Mouse (Mus musculus): ENCODE measurements around the gene Acvr1.

DNA sequence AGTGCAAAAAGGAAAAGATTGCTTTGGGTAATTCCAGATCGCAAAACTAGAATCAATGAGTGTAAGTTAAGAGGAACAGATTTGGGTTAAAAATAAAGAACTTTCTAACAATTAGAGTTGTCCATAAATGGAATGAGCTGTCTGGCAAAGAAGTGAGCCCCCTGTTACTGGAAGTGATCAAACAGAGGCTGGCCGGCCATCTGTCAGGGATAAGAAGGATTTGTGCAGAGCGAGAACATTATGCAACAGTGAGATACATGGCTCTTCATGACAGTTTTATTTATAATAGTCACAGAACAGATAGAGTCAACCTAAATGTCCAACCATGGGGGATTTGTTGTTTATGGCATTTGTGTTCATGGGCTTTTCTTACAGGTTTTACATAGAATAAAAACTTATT lies 46.8 kb upstream of the Acvr1 start:
- TF ChIP-seq CTCF (IDR thresholded peaks at IDR 0.05; ENCODE audit: low read depth) (no peak), EP300 (optimal IDR thresholded peaks at IDR 0.05) (no peak)
